Mouse (Mus musculus) T-cell, adult 2 months (primary cell): Measurements from ENCODE around the gene Cyb561a3.
A peak's percentile ranks its signal among the peaks of the same experiment; 100 is the strongest.

Experiments used
- DNase-seq: peaks from one replicate; pipeline ENCODE4 v3.0.0; 2022; ENCODE audit warnings: low spot score

Cyb561a3 gene

GRCm38 (mm10) chr19:10590301-10590700 lies 13.3 kb downstream of the Cyb561a3 start:
- DNase-seq: no peak

- no peak for DNase-seq
Observed at GRCm38 (mm10) chr19:10591659-10592377, 14.8 kb downstream of the Cyb561a3 start.

- DNase-seq: no peak
Observed at GRCm38 (mm10) chr19:10598188-10598587, 21.2 kb downstream of the Cyb561a3 start.

DNA sequence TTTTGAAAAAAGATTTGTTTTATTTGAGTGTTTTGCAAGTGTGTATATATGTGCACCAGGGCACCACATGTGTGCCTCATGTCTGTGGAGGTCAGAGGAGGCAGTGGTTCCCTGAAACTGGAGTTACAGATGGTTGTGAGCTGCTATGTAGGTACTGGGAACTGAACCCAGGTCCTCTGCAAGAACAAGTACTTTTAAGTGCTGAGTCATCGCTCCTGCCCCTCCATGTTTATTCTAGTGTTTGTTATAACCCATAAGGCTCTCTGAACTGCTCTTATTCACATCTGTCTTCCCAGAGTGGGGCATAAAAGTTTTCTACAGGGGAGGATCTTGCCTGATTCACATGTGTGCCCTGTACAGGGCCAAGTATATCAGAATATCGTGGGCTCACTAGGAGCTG lies 22.7 kb downstream of the Cyb561a3 start:
- DNase-seq: no peak

DNA sequence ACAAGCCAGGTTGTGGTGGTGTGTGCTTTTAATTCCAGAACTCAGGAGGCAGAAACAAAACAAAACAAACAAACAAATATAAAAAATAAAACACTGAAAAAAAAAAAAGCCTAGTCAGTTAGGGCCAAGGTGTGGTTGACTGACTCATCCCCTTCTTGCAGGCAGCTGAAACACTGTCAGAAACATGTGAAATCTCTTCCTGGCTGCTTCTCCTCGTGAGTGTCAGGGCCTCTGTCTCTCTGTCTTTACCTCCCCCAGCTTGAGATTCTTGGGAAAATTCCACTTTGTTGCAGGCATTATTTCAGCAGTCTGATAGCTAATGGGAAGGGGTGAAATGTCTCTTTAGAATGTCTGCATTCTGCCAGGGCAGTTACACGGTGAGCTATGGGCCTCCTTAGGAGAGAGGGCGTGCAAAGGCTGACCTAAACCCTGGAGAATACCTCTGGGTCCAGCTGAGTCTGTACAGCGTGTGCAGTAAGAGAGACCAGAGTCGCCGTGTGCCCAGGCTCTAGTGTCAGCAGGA lies 25.3 kb downstream of the Cyb561a3 start:
- no peak for DNase-seq

- DNase-seq: peak; percentile 84
Observed at GRCm38 (mm10) chr19:10602787-10603186, 25.8 kb downstream of the Cyb561a3 start.

GRCm38 (mm10) chr19:10603660-10604523 lies 26.9 kb downstream of the Cyb561a3 start:
- no peak for DNase-seq

DNA sequence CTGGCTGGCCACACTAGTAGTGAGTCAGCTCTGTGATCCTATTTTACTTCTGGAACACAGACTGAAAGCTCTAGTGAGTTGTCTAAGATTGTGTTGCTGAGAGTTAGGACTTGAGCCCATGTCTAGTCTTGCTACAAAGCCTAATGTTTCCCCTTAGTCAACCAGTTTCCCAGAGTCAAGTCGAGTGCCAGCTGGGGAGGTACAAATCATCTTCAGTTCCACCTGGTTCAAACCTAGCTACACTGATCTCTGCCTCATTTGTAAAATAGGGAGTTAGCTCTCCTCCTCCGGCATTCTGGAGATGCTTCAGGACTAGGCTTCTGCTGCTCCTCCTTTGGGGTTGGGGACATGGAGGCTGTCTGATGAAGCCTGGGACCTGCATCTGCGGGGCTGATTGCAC lies 27.6 kb downstream of the Cyb561a3 start:
- DNase-seq: no peak

- peak; percentile 98 for DNase-seq
Observed at GRCm38 (mm10) chr19:10605293-10605900, 28.4 kb downstream of the Cyb561a3 start, which contains the start of the genes Ddb1 and Tkfc. TSS of gene Ddb1 (plus strand) at chr19:10605327. TSS of gene Tkfc (minus strand) at chr19:10605654.

- DNase-seq: no peak
Observed at GRCm38 (mm10) chr19:10605901-10606622, 29.1 kb downstream of the Cyb561a3 start.

DNA sequence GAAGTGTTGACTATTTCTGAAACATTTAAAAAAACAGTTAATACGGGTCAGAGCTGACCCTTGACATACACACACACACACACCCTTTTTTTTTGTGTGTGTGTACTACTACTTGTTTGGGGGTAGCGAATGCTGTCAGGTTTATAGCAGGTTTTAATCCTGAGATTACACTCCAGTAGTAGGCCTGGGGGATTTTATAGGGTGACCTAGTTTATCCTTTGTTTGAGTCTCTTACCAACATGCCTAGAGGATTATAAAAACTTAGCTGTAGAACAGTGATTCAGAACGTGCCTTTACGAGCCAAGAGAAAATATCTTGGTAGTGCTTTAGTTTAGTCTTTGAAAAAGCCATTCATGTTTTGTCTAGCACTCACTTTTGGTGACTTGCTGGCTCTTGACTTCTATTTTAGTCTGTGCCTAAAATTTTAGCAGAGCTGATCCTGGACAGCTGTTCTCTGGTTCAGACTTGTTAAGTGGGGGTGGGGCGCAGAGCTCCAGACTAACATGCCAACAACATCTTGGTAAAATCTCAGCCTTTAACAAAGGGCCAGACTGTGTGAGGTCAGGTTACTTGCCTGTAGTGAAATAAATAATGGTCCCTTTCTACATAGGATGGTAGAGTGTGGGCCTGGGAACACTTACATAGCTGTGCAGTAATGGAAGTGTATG lies 31.7 kb downstream of the Cyb561a3 start:
- DNase-seq: no peak

GRCm38 (mm10) chr19:10634106-10634871 lies 57.3 kb downstream of the Cyb561a3 start, which contains the start of gene Vwce:
TSS of gene Vwce (plus strand) at chr19:10634213.
- DNase-seq: peak; percentile 21

- DNase-seq: no peak
Observed at GRCm38 (mm10) chr19:10634872-10635318, 57.9 kb downstream of the Cyb561a3 start.

GRCm38 (mm10) chr19:10637840-10638239 lies 60.9 kb downstream of the Cyb561a3 start:
- no peak for DNase-seq

DNA sequence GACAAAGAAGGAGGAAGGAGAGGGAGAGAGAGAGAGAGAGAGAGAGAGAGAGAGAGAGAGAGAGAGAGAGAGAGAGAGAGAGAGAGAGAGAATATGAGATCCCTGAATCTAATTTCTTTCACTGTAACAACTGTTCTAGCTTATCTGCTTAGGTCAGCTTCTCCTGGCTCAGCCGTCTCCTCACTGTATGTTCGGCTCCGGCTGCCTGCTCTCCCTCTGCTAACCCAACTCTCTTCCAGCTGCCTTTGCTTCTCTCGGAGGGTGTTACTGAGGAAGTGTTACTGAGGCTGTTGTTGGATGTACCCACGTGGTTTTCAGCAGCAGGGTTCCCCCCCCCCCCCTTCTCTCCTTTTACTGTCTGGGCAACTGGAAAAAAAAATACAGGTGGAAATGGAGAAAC lies 63.1 kb downstream of the Cyb561a3 start:
- no peak for DNase-seq

DNA sequence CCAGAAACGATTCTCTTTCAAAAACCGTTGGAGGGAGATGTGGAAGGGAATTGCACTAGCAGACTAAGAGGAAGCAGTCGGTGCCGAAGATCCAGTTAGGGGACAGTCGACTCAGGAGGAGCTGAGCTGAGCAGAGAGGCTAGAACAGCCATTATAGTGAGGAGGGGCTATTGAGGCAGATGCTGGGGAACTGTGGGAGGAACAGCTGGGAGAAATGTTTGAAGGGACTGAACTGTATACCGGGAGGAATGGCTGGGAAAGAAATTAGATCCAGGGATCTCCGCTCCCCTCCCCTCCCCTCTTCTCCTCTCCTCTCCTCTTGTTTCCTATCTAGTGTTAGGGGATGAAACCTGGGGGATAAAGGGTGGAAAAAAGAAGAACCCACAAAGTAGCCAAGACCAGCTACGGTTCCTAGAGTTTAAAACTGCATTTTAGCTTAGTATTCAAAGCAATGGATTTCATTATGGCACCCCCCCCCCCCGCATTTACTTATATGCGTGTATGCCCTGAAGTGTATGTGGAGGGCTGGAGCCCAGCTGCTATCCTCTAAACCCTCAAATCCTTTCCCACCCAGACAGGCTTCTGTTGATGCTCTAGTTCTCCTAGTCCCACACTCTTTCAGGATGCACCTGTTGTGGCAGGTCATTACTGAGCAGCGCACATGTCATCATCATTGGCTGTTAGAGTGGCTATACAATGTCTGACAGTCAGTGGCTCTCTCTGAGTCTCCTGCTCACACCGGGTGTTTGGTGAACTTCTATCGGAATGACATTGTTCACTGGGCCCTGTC lies 63.8 kb downstream of the Cyb561a3 start:
- no peak for DNase-seq
